Mouse (Mus musculus) embryonic stem cell, embryonic (primary cell): ENCODE measurements around the gene Fam72a.

Experiments used
- CTCF ChIA-PET, 4 experiments: fragments of 300-600 bp in 2 of 4; fragments of 350-600 bp in 2 of 4; sonication (Branson Sonifier 250); formaldehyde crosslinking; loops; one replicate each; lab custom pipeline; 2022; ENCODE audit warnings: inconsistent platforms in 2 of 4; lab: Charles Lee
- POLR2A ChIA-PET, 4 experiments: fragments of 300-600 bp in 2 of 4; fragments of 350-600 bp in 2 of 4; sonication (Branson Sonifier 250); formaldehyde crosslinking; loops; one replicate each; lab custom pipeline; 2022; ENCODE audit warnings: antibody characterized with exemption in 4 of 4, inconsistent platforms in 1 of 4; lab: Charles Lee

The Fam72a gene

GRCm38 (mm10) chr1:131527281-131528080 lies at the start of gene Fam72a, which contains the start of gene Srgap2:
Gene Fam72a, plus strand, starts transcription at chr1:131527903.
Gene Srgap2, minus strand, starts transcription at chr1:131527352.
- ChIA-PET POLR2A (interaction anchor here (0.6 to 5.8 kb wide), 226 partner anchors 8 to 1065 kb away, joined by 3 to 151 read pairs (median 5); partner anchors contain the start of genes Pm20d1 (in 3 of the 4), Rassf5 (in 3 of the 4), Slc41a1 (in 3 of the 4) and Avpr1b (in 2 of the 4)), CTCF (interaction anchor here in 3 of 4 experiments (0.6 to 1.8 kb wide), 20 partner anchors 13 to 747 kb away, joined by 3 to 6 read pairs (median 4); partner anchors contain the start of genes Rab29 (in 1 of the 3) and Rassf5 (in 1 of the 3))

DNA sequence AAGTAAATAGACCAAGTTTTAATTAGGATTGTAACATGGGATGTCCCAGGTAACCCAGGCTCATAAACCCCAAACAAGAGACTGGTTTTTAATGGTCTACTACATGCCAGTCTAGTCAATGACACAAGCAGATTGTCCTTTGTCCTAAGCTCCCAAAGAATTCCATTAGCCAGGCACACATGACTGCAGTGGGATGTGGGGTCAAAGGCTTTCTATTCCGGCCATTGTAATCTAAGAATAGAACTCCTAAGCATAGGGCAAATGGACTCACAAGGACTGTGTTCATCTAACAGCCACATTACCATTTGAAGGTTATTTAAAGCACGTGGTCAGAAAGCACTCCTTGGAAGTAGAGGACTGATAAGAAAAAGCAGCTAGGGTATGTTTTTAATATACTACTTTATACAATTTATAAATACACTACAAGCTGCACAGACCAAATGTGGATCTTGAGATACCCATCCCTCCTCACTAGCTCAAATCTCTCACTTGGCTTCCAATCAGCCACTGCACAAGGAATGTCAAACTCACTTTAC lies 48.9 kb upstream of the Fam72a start:
- POLR2A ChIA-PET: interaction anchor here (0.6 to 3.5 kb wide), 27 partner anchors 8 to 508 kb away, joined by 3 to 73 read pairs (median 4); partner anchors contain the start of genes Fam72a (in 3 of the 4) and Srgap2 (in 3 of the 4)
- CTCF ChIA-PET: interaction anchor here in 1 of 4 experiments (0.7 kb wide), 1 partner anchor 49 kb away, joined by 3 read pairs; the partner anchor contains the start of genes Fam72a and Srgap2

DNA sequence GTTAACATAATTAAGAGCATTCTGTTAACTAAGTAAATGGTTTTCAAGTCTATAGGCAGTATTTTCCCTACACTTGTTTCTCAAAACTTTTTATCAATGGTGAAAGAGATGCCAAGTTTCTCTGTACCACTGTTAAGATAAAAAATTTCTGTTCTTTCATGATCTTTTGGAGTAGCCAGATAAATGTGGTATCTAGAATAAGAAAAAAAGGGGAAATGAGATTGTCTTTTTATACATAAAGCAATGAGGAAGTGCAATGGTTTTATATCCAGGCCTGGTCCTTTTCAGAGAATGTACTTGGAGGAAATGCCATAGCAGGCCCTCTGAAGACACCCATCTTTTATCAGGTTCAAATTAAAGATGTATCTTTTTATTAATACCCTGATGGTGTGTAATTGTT lies 46.3 kb upstream of the Fam72a start:
- POLR2A ChIA-PET: interaction anchor here in 2 of 4 experiments (0.6 to 3.1 kb wide), 4 partner anchors 11 to 66 kb away, joined by 3 to 73 read pairs (median 4); partner anchors contain the start of genes Fam72a (in 2 of the 2) and Srgap2 (in 2 of the 2)
- CTCF ChIA-PET: interaction anchor here in 1 of 4 experiments (0.5 kb wide), 1 partner anchor 85 kb away, joined by 7 read pairs; no protein-coding TSS in a partner anchor

- ChIA-PET POLR2A (interaction anchor here in 3 of 4 experiments (0.7 to 1.4 kb wide), 3 partner anchors 28 to 46 kb away, joined by 4 to 9 read pairs (median 5); partner anchors contain the start of genes Fam72a (in 2 of the 3) and Srgap2 (in 1 of the 3)), CTCF (interaction anchor here in 1 of 4 experiments (0.6 kb wide), 1 partner anchor 38 kb away, joined by 6 read pairs; no protein-coding TSS in a partner anchor)
These were observed 45.5 kb upstream of the Fam72a start for GRCm38 (mm10) chr1:131482242-131482641.

GRCm38 (mm10) chr1:131486094-131486850 lies 41.4 kb upstream of the Fam72a start:
- CTCF ChIA-PET: interaction anchor here in 1 of 4 experiments (0.5 kb wide), 1 partner anchor 171 kb away, joined by 3 read pairs; no protein-coding TSS in a partner anchor
- POLR2A ChIA-PET: interaction anchor here in 3 of 4 experiments (0.6 to 1.7 kb wide), 6 partner anchors 9 to 714 kb away, joined by 3 to 6 read pairs (median 3); partner anchors contain the start of genes Fam72a (in 1 of the 3) and Srgap2 (in 1 of the 3)

GRCm38 (mm10) chr1:131489312-131489711 lies 38.4 kb upstream of the Fam72a start:
- CTCF ChIA-PET: interaction anchor here in 1 of 4 experiments (0.5 kb wide), 1 partner anchor 241 kb away, joined by 14 read pairs; no protein-coding TSS in a partner anchor
- POLR2A ChIA-PET: interaction anchor here in 1 of 4 experiments (0.6 to 1.3 kb wide), 2 partner anchors 12 to 195 kb away, joined by 4 to 5 read pairs; no protein-coding TSS in a partner anchor

GRCm38 (mm10) chr1:131491579-131491978 lies 36.1 kb upstream of the Fam72a start:
- ChIA-PET POLR2A (interaction anchor here in 1 of 4 experiments (1.1 kb wide), 1 partner anchor 12 kb away, joined by 4 read pairs; no protein-coding TSS in a partner anchor), CTCF (no interaction called here)

DNA sequence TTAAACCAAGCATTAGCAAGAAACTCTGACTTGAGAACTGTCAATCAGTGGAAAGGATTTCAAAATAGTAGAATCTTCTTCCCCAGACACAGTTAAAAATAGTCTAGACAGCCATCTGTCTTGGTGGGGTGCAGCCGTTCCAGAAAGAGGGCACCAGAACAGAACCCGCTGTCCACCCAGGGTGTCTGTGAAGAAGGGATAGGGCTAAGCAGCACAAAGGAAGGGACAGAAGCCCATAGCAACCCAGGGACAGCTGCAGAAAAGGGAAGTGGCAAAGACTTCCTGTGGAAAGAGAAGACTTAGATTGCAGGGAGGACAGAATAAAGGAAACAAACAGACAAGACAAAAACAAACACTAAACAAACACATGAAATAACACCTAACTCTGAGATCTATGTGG lies 35.3 kb upstream of the Fam72a start:
- CTCF ChIA-PET: no interaction called here

GRCm38 (mm10) chr1:131493966-131494898 lies 33.5 kb upstream of the Fam72a start:
- CTCF ChIA-PET: no interaction called here

More for the DNA sequence above, 35.3 kb upstream of the Fam72a start:
- POLR2A ChIA-PET: interaction anchor here in 2 of 4 experiments (1.1 to 3.6 kb wide), 4 partner anchors 13 to 35 kb away, joined by 4 to 20 read pairs (median 12); partner anchors contain the start of genes Fam72a (in 2 of the 2) and Srgap2 (in 2 of the 2)

GRCm38 (mm10) chr1:131498231-131498630 lies 29.5 kb upstream of the Fam72a start:
- POLR2A ChIA-PET: interaction anchor here in 3 of 4 experiments (0.7 to 4.7 kb wide), 8 partner anchors 9 to 68 kb away, joined by 3 to 31 read pairs (median 4); partner anchors contain the start of genes Fam72a (in 3 of the 3) and Srgap2 (in 3 of the 3)
- CTCF ChIA-PET: no interaction called here

More at GRCm38 (mm10) chr1:131493966-131494898, 33.5 kb upstream of the Fam72a start:
- POLR2A ChIA-PET: interaction anchor here in 3 of 4 experiments (0.5 to 3.6 kb wide), 8 partner anchors 9 to 204 kb away, joined by 3 to 20 read pairs (median 4); partner anchors contain the start of genes Fam72a (in 2 of the 3) and Srgap2 (in 2 of the 3)

DNA sequence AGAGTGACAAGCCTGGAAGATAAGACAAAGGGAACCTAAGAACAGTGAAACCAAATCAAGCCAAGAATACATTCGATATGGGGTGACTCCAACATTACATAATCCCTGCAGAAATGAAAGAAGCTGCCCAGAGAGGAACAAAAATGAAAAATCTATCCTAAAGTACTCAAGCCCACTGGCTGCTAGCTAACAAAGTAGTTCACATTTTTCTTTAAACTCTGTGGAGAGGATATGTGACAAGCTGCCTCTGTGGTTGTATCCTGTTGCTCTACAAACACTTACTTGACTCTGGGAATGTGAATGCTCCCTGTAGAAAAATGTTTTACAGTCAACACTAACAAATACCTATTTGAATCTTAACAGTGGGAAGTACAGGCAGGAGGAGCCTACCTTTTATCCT lies 26.0 kb upstream of the Fam72a start:
- ChIA-PET CTCF (no interaction called here), POLR2A (interaction anchor here in 3 of 4 experiments (0.9 to 4.7 kb wide), 14 partner anchors 8 to 73 kb away, joined by 3 to 31 read pairs (median 4); partner anchors contain the start of genes Fam72a (in 3 of the 3) and Srgap2 (in 3 of the 3))

- CTCF ChIA-PET: no interaction called here
- POLR2A ChIA-PET: no interaction called here
These were observed 16.6 kb upstream of the Fam72a start for GRCm38 (mm10) chr1:131511131-131511530.

DNA sequence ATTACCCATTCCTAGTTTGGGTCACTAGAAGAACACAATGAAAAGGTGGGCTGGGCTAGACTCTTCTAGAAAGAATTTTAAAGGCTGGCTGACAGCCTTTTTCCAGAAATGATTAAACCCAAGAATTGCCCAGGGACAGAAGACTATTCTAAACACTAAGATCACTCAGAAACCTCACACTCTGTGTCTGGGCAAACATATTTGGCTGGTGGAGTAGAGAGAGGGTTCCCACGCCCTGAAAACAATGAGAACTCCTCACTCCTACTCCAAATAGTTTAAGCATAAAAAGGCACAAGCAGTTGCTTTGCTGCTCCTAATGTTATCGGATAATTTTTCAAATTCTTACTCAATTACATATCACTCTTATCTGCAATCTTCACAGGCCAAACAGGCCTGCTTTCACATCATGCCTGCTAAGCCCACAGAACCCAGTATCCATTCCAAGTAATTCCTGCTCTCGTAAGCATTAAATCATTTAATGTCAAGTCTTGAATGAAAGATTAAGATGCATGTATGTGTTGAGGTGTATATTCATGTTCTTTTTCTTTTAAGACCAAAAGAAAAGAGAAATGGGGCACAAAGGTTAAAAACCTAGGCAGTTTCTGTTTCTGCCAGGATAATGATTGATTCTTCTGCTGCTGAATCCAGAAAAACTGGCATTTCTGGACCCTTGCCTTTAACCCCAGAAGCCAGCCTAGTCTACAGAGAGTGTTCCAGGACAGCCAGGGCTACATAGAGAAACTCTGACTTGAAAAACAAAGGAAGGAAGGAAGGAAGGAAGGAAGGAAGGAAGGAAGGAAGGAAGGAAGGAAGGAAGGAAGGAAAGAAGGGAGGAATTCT lies 15.8 kb upstream of the Fam72a start:
- POLR2A ChIA-PET: no interaction called here
- CTCF ChIA-PET: no interaction called here

DNA sequence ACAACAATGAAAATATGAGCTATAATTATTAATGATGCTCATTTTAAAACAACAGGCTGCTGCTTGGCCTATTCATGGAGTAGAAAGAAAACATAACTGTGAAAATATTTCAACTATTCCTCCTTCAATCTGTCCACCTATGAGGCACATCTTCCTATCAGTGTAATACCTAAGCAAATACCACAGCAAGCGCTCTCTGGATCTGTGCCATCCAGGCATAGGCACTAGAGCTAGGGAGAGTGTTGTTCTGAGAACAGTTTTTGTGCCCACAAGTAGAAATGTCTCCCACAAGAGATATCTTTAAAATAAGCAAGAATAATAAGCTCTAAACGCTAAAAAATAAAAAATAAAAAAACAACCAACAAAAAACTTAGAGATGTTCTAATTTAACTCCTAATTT lies 14.6 kb upstream of the Fam72a start:
- CTCF ChIA-PET: no interaction called here

GRCm38 (mm10) chr1:131514197-131514596 lies 13.5 kb upstream of the Fam72a start:
- ChIA-PET POLR2A (interaction anchor here (0.5 to 7.8 kb wide), 21 partner anchors 9 to 484 kb away, joined by 3 to 151 read pairs (median 5); partner anchors contain the start of genes Fam72a (in 4 of the 4) and Srgap2 (in 4 of the 4)), CTCF (interaction anchor here in 2 of 4 experiments (0.6 to 1.2 kb wide), 2 partner anchors 13 to 252 kb away, joined by 3 to 4 read pairs; partner anchors contain the start of gene Fam72a (in 1 of the 2))

More for the DNA sequence above, 14.6 kb upstream of the Fam72a start:
- POLR2A ChIA-PET: interaction anchor here in 3 of 4 experiments (1.1 to 7.8 kb wide), 6 partner anchors 10 to 14 kb away, joined by 4 to 151 read pairs (median 35); partner anchors contain the start of genes Fam72a (in 3 of the 3) and Srgap2 (in 3 of the 3)
